Mouse (Mus musculus): ENCODE data around the gene Rspry1. TPM values are rescaled to one million over a fixed set of nuclear protein-coding genes. Genes with fewer than 3 reads are reported as not detected.

The Rspry1 gene
- total RNA-seq, 4 experiments from 2014 or later: 7.3 to 8.9 (median 8.2) TPM

DNA sequence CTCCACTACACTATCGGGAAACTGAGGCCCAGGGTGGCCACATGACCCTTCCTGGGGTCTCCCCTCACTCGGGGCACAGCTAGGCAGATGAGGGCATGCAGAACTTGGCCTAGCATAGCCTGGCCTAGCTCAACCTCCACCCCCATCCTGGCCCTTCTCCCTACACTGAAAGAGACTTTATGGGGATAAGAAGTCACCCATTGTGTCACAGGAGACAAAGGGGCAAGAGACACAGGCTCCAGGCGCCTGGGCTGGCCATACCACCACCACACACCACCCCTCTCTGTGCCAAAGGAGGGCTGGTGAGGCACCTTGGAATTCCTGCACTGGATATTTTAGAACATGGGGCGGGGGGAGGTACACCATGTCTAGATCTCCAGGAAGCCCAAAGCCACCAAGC lies 82.5 kb downstream of the Rspry1 start:
- no peak for DNase-seq (ENCODE audit: low spot score in 2 of 2)

GRCm38 (mm10) chr8:94685953-94686352 lies 84.2 kb downstream of the Rspry1 start:
- peak in 1 of 2 experiments; percentile 26 for DNase-seq (ENCODE audit: low spot score in 2 of 2)

DNA sequence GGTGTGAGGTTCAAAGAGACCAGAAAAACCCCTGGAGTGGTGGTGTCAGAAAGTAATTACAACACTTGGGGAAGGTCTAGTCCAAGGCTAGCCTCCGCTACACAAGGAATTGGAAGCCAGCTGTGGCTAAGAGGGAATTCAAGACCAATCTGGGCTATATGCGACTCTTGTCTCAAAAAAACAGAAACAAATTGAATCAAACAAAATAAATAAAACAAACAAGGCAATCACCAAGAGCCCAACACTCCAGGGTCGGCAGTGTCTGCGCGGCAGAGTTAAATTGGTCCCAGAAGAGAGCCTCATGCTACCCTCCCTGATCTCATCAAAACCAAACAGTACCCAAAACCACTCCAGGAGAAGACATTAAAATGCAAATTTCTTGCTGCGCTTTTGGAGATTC lies 93.0 kb downstream of the Rspry1 start:
- no peak for DNase-seq (ENCODE audit: low spot score in 2 of 2)

GRCm38 (mm10) chr8:94695341-94695993 lies 93.7 kb downstream of the Rspry1 start:
- DNase-seq (ENCODE audit: low spot score in 2 of 2): no peak

GRCm38 (mm10) chr8:94695994-94696384 lies 94.3 kb downstream of the Rspry1 start, which contains the start of gene Pllp:
Pllp (minus strand) TSS chr8:94696278.
- peak in 1 of 2 experiments; percentile 20 for DNase-seq (ENCODE audit: low spot score in 2 of 2)

GRCm38 (mm10) chr8:94696566-94696965 lies 94.8 kb downstream of the Rspry1 start:
- no peak for DNase-seq (ENCODE audit: low spot score in 2 of 2)

- no peak for DNase-seq (ENCODE audit: low spot score in 2 of 2)
Measured at GRCm38 (mm10) chr8:94697956-94698355, 96.2 kb downstream of the Rspry1 start.

DNA sequence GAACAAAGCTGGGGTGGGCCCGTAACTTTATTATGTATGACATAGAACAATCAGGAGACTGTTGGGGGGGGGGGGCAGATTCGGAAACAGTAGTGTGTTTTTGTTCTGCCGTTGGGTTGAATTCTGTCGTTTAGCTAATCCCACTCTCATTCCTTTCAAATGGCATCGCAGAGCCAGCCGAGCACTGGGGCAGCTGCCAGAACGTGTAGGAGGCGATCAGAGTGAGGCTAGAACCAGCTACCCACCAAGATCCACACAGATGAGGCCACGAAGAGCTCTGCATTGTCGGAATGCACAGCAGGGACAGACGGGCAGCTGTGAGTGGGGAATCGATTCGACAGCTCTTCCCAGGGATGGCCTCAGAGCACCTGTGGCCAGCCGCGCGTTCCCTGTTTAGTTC lies 97.6 kb downstream of the Rspry1 start:
- no peak for DNase-seq (ENCODE audit: low spot score in 2 of 2)

DNA sequence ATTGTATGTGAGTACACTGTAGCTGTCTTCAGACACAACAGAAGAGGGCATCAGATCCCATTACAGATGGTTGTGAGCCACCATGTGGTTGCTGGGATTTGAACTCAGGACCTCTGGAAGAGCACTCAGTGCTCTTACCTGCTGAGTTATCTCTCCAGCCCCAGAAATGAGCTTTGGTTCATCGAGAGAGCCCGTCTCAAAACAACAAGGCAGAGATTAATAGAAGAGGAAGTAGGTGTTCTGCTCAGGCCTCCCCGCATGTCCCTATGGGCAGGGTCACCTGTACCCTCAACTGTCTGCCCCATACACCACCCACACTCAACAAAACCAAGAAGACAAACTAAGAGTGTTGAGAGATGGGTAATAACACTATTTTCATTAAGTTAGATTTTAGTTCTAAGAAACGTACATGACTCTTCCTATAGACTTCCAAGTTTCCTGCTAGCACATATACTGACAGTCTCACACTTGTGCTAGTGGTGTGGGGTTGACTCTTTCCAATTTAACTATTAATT lies 98.7 kb downstream of the Rspry1 start:
- DNase-seq (ENCODE audit: low spot score in 2 of 2): no peak

DNA sequence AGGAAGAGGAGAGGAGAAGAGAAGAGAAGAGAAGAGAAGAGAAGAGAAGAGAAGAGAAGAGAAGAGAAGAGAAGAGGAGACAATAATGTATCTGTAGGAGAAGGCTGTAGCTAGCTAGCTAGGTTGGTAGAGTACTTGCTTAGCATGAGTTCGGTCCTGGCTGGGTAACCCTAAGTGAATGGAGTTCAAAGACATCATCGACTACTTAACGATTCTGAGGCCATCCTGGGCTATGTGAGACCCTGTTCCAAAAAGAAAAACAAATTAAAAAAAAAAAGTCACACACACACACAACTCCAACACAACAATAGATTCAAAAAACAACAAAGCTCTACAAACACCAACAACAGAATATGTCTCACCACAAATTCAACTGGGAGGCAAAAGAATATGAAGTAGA lies 100.4 kb downstream of the Rspry1 start:
- no peak for DNase-seq (ENCODE audit: low spot score in 2 of 2)

DNA sequence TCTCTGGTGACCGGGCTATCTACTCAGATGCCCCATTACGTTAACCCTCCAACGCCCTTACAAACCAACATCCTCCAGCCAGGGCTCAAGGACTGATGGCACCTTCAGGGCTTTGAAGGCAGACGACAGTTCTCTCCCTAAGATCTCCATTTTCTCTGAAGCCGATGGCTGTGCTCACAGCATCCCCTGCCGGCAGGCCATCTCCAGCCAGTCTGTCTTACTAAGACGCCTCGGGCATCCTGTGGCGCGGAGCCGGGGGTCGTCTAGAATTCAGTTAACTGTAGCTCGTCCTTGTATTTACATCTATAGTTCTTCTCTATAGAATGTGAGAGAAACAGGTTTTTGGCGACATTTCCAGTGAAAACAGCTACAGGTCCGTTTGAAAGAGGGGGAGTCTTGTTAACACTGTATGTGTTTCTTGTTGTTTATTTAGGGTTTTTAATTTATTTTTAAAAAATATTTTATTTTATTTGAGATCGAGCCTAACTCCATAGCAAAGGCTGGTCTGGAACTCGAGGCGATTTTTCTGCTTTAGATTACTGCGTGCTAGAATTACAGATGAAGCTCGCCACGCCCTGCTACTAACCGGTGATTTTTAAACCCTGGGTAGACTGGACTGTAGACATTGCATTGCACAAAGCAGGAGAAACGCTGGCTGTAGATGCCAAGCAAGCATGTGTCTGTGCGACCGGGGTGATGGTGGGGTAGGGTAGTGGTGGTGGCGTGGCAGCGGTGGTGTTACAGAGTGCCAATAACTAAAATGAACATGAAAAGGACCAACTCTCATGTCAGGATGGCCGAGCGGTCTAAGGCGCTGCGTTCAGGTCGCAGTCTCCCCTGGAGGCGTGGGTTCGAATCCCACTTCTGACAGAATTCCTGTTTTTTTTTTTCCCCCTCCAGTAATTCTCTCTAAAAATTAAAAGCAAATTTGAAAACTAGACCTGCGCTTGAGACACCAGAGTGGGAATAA lies 101.4 kb downstream of the Rspry1 start:
- DNase-seq (ENCODE audit: low spot score in 2 of 2): peak; percentile 67 to 72

- peak; percentile 92 to 93 for DNase-seq (ENCODE audit: low spot score in 2 of 2)
Measured at GRCm38 (mm10) chr8:94703972-94704668, 102.4 kb downstream of the Rspry1 start.

- no peak for DNase-seq (ENCODE audit: low spot score in 2 of 2)
Measured at GRCm38 (mm10) chr8:94704669-94704984, 102.9 kb downstream of the Rspry1 start.

- no peak for DNase-seq (ENCODE audit: low spot score in 2 of 2)
Measured at GRCm38 (mm10) chr8:94705581-94706245, 104.0 kb downstream of the Rspry1 start.

GRCm38 (mm10) chr8:94706732-94707395 lies 105.1 kb downstream of the Rspry1 start:
- DNase-seq (ENCODE audit: low spot score in 2 of 2): no peak

Other genes starting within 250 kb of the Rspry1 start
- gene Herpud1, start 215.5 kb upstream of the Rspry1 start, total RNA-seq (2022): 100 to 1,000 TPM; 117 to 134 (median 124) TPM
- gene Nlrc5, start 167.6 kb upstream of the Rspry1 start, total RNA-seq (2022): 1 to 10 TPM in 1 of 4 experiments, under 1 TPM in 3; 0.44 to 1.1 (median 0.65) TPM
- gene Cpne2, start 68.9 kb upstream of the Rspry1 start, total RNA-seq (2022): 1 to 10 TPM; 4.3 to 9.8 (median 6.8) TPM
- 10 to 100 TPM; 16.9 to 23.1 (median 18.4) TPM for gene Fam192a, start 60 bp downstream of the Rspry1 start, total RNA-seq (2022)
- gene Arl2bp, start 64.7 kb downstream of the Rspry1 start, total RNA-seq (2022): 10 to 100 TPM; 43.4 to 55.1 (median 45.7) TPM
- gene Pllp, start 94.3 kb downstream of the Rspry1 start, total RNA-seq (2022): 1 to 10 TPM in 2 of 4 experiments, under 1 TPM in 1, not detected in 1; 0.92 to 2.5 (median 1.8) TPM
- not detected for gene Ccl22, start 143.7 kb downstream of the Rspry1 start, total RNA-seq (2022)
- 1 to 10 TPM in 3 of 4 experiments, under 1 TPM in 1; 0.89 to 1.4 (median 1.2) TPM for gene Cx3cl1, start 170.1 kb downstream of the Rspry1 start, total RNA-seq (2022)
- gene Ccl17, start 208.5 kb downstream of the Rspry1 start, total RNA-seq (2022): under 1 TPM in 1 of 4 experiments, not detected in 3; 0.70 TPM
- gene Coq9, start 236.4 kb downstream of the Rspry1 start, total RNA-seq (2022): 100 to 1,000 TPM; 372 to 412 (median 383) TPM
- 10 to 100 TPM; 25.4 to 55.4 (median 29.0) TPM for gene Ciapin1, start 236.4 kb downstream of the Rspry1 start, total RNA-seq (2022)

Data from gastrocnemius, adult 8-10 months (tissue).